Mouse (Mus musculus): ENCODE measurements around the gene Masp1. TPM values are rescaled to one million over a fixed set of nuclear protein-coding genes. Genes with fewer than 3 reads are reported as not detected.
A peak's percentile ranks its signal among the peaks of the same experiment; 100 is the strongest.

Gene Masp1
- 2.4 and 2.5 TPM in 2 replicates for polyA plus RNA-seq (2014; fragmentation: Nextera tagmentation; extraction: Ambion mirVana)

DNA sequence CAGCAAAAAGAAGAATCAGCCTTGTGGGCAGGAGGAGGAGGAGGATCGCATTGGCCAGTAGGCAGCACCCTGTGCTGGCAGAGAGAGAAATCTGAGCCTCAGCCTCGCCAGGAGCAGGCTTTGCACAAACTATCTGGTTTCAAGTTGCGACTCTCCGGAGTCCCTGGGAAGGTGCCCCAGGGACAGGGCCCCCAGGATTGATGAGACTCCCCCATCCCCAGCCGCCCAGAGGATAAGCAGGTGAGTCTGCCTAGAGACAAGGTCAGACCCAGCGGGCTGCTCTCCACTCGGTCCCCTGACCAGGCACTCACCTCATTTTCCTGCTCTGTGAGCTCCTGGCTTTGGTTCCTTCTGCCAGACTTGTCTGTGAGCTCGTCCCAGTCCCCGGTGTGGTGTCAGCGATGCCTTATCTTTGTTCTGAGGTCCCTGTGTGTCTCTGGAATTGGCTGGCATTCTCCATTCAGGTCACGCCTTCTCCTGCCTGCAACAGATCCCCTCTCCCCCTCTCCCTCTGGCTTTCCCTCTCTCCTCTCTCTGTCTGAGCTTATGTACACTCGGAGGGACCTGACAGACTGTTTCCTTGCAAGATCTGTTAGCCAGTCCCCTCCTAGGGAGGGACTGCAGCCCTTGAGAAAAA lies at the start of gene Masp1, which contains the start of gene Rtp4:
Gene Masp1, minus strand, starts transcription at position 581 of the 637 bp plus-strand sequence.
Gene Rtp4, plus strand, starts transcription at position 57 of the 637 bp plus-strand sequence.
- H3K4me2 ChIP-seq, result peak within 1 kb of the TSS; percentile 59
- H3K27me3 ChIP-seq (ENCODE audit: insufficient read depth, low read length), result no peaks in the 10 kb centered on the region
- H3K9ac ChIP-seq, result peak within 1 kb of the TSS; percentile 44
- DNase-seq (no peak), ATAC-seq (ENCODE audit: insufficient read depth) (no peak)
- peak within 1 kb of the TSS; percentile 26 for H3K4me3 ChIP-seq (ENCODE audit: low read depth, low read length)
- H3K36me3 ChIP-seq (ENCODE audit: insufficient read depth), result no peaks in the 10 kb centered on the region
- H3K9me3 ChIP-seq (ENCODE audit: low read depth, low read length), result no peaks in the 10 kb centered on the region
- TF ChIP-seq CTCF (IDR thresholded peaks at IDR 0.05; ENCODE audit: low read depth), result no peak
- peak within 1 kb of the TSS; percentile 18; the same call in 1 of the 2 replicates for H3K27ac ChIP-seq (ENCODE audit: low read depth)
- 2% methylated on average over 12 of the region's 12 CpGs for WGBS
- peaks cover 41% of the 10 kb centered on the region for H3K4me1 ChIP-seq (ENCODE audit: insufficient read depth)

GRCm38 (mm10) chr16:23568369-23568958 lies 47.8 kb upstream of the Masp1 start:
- 62% methylated on average over 4 of the region's 4 CpGs for WGBS
- no peak overlapping the region for H3K27ac ChIP-seq (ENCODE audit: low read depth)
- TF ChIP-seq CTCF (IDR thresholded peaks at IDR 0.05; ENCODE audit: low read depth), result no peak

DNA sequence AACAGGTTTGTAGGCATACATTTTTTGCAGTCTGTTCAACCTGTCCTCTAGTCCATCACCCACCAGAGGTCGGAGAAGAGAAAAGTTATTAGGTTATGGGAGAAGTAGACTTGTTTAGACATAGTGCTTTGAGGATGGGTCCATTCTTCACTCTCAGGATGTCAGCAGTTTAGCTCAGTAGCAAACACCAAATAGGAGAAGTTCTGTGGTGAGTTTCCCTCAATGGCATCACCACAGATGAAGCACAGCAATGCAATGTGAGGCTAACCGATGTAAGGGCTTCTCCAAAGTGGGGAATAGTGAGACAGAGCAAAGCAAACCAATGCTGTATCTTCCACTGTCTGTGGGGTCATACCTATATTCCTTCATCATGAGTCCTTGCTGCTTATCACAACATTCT lies 37.1 kb upstream of the Masp1 start:
- ATAC-seq (ENCODE audit: insufficient read depth), result no peak

More at GRCm38 (mm10) chr16:23568369-23568958, 47.8 kb upstream of the Masp1 start:
- Histone ChIP-seq H3K4me2 (no peak overlapping the region), H3K9ac (no peak overlapping the region), H3K4me3 (ENCODE audit: low read depth, low read length) (no peak overlapping the region), H3K9me3 (ENCODE audit: low read depth, low read length) (no peaks in the 10 kb centered on the region), H3K27me3 (ENCODE audit: insufficient read depth, low read length) (no peaks in the 10 kb centered on the region), H3K4me1 (ENCODE audit: insufficient read depth) (no peaks in the 10 kb centered on the region), H3K36me3 (ENCODE audit: insufficient read depth) (no peaks in the 10 kb centered on the region)
- DNase-seq (no peak), ATAC-seq (ENCODE audit: insufficient read depth) (no peak)

GRCm38 (mm10) chr16:23557195-23557594 lies 36.6 kb upstream of the Masp1 start:
- H3K4me2 ChIP-seq, result no peak overlapping the region
- 87% methylated on average over 5 of the region's 5 CpGs for WGBS
- no peaks in the 10 kb centered on the region for H3K9me3 ChIP-seq (ENCODE audit: low read depth, low read length)
- H3K4me3 ChIP-seq (ENCODE audit: low read depth, low read length), result no peak overlapping the region
- no peak overlapping the region for H3K9ac ChIP-seq
- H3K27me3 ChIP-seq (ENCODE audit: insufficient read depth, low read length), result no peaks in the 10 kb centered on the region
- no peak for TF ChIP-seq CTCF (IDR thresholded peaks at IDR 0.05; ENCODE audit: low read depth)
- no peak overlapping the region for H3K27ac ChIP-seq (ENCODE audit: low read depth)
- no peaks in the 10 kb centered on the region for H3K4me1 ChIP-seq (ENCODE audit: insufficient read depth)
- no peak for ATAC-seq (ENCODE audit: insufficient read depth)
- no peak for DNase-seq
- H3K36me3 ChIP-seq (ENCODE audit: insufficient read depth), result no peaks in the 10 kb centered on the region

More for the DNA sequence above, 37.1 kb upstream of the Masp1 start:
- Histone ChIP-seq H3K27ac (ENCODE audit: low read depth) (no peak overlapping the region), H3K4me3 (ENCODE audit: low read depth, low read length) (no peak overlapping the region), H3K4me2 (no peak overlapping the region), H3K9ac (no peak overlapping the region), H3K4me1 (ENCODE audit: insufficient read depth) (no peaks in the 10 kb centered on the region), H3K36me3 (ENCODE audit: insufficient read depth) (no peaks in the 10 kb centered on the region), H3K27me3 (ENCODE audit: insufficient read depth, low read length) (no peaks in the 10 kb centered on the region), H3K9me3 (ENCODE audit: low read depth, low read length) (no peaks in the 10 kb centered on the region)
- DNase-seq, result no peak
- no peak for TF ChIP-seq CTCF (IDR thresholded peaks at IDR 0.05; ENCODE audit: low read depth)
- WGBS, result 78% methylated on average over 2 of the region's 2 CpGs

DNA sequence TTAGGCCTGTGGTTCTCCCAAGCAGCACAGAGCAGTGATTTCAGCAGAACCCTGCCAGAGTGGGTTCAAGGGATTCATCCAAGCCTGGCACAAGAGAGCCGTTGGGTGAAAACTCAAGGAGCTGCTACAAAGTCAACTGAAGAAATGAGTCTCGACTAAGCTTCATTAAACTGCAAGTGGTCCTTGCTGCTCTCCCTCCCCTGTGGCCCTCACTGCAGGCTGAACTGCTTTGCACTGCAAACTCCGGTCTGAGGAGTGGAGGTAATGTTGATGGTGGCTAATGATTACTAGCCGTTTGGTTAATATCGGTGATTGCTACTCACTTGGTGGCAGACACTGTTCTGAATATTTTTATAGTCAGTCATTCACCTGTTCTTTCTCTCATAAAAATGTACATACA lies 34.1 kb upstream of the Masp1 start:
- H3K4me2 ChIP-seq, result no peak overlapping the region
- no peak for TF ChIP-seq CTCF (IDR thresholded peaks at IDR 0.05; ENCODE audit: low read depth)
- DNase-seq, result no peak
- H3K4me3 ChIP-seq (ENCODE audit: low read depth, low read length), result no peak overlapping the region
- no peaks in the 10 kb centered on the region for H3K9me3 ChIP-seq (ENCODE audit: low read depth, low read length)
- H3K4me1 ChIP-seq (ENCODE audit: insufficient read depth), result no peaks in the 10 kb centered on the region
- ATAC-seq (ENCODE audit: insufficient read depth), result no peak
- 74% methylated on average over 5 of the region's 5 CpGs for WGBS
- H3K27me3 ChIP-seq (ENCODE audit: insufficient read depth, low read length), result no peaks in the 10 kb centered on the region
- no peak overlapping the region for H3K27ac ChIP-seq (ENCODE audit: low read depth)
- no peak overlapping the region for H3K9ac ChIP-seq
- H3K36me3 ChIP-seq (ENCODE audit: insufficient read depth), result no peaks in the 10 kb centered on the region

- DNase-seq (no peak), ATAC-seq (ENCODE audit: insufficient read depth) (no peak)
- Histone ChIP-seq H3K9ac (no peak overlapping the region), H3K4me3 (ENCODE audit: low read depth, low read length) (no peak overlapping the region), H3K9me3 (ENCODE audit: low read depth, low read length) (no peaks in the 10 kb centered on the region), H3K27ac (ENCODE audit: low read depth) (no peak overlapping the region), H3K36me3 (ENCODE audit: insufficient read depth) (no peaks in the 10 kb centered on the region), H3K4me2 (no peak overlapping the region), H3K4me1 (ENCODE audit: insufficient read depth) (no peaks in the 10 kb centered on the region), H3K27me3 (ENCODE audit: insufficient read depth, low read length) (no peaks in the 10 kb centered on the region)
- no peak for TF ChIP-seq CTCF (IDR thresholded peaks at IDR 0.05; ENCODE audit: low read depth)
- 84% methylated on average over 18 of the region's 18 CpGs for WGBS
Observed at GRCm38 (mm10) chr16:23550981-23551582, 30.5 kb upstream of the Masp1 start.

- ATAC-seq (ENCODE audit: insufficient read depth), result no peak; the same call in 1 of the 2 replicates
- peak; percentile 92 for TF ChIP-seq CTCF (IDR thresholded peaks at IDR 0.05; ENCODE audit: low read depth)
- DNase-seq, result peak; percentile 90
- H3K4me3 ChIP-seq (ENCODE audit: low read depth, low read length), result no peak overlapping the region
- no peaks in the 10 kb centered on the region for H3K9me3 ChIP-seq (ENCODE audit: low read depth, low read length)
- H3K36me3 ChIP-seq (ENCODE audit: insufficient read depth), result no peaks in the 10 kb centered on the region
- no peak overlapping the region for H3K27ac ChIP-seq (ENCODE audit: low read depth)
- no peak overlapping the region for H3K9ac ChIP-seq
- no peak overlapping the region for H3K4me2 ChIP-seq
- WGBS, result 44% methylated on average over 8 of the region's 8 CpGs
- no peaks in the 10 kb centered on the region for H3K4me1 ChIP-seq (ENCODE audit: insufficient read depth)
- no peaks in the 10 kb centered on the region for H3K27me3 ChIP-seq (ENCODE audit: insufficient read depth, low read length)
Observed at GRCm38 (mm10) chr16:23550346-23550980, 29.8 kb upstream of the Masp1 start.

All from lung, embryonic 14.5 days (tissue).